ENCODE assay signal across 14 mouse cellular contexts in the genomic region with DNA sequence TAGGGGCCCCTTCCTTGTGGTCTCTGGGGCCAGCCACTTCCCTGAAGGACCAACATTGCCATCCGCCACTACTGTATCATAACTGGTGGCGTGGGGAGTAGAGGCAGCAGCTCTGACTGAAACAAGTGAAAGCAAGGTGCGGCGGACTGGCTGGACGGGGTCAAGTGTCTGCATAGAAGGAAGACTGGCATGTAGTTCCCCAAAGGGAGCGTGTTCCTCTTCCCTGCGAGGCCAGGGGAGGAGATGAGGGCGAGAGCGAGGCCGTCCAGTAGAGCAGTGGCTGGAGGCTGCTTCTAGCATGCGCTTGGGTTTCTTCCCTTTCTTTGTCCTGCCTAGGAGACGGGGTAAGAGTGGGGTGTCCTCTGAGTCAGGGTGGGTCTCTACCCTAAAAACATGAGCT.
"Had no signal": no experiment of that assay in that cellular context is flagged by ENCODE, and none has a peak within 500 bp of the region (broad histone marks: within the 10 kb centered on the region; RNA-seq: fewer than 3 reads in every experiment).

No protein-coding gene starts in this region.

- H3K4me2 ChIP-seq: limb, embryonic 13.5 days; liver, embryonic 15.5 days; lung, embryonic 14.5 days; midbrain, embryonic 11.5 days; neural tube, embryonic 15.5 days; stomach, embryonic 15.5 days had no signal

- H3K36me3 ChIP-seq: liver, embryonic 15.5 days; stomach, embryonic 15.5 days had no signal

- H3K27ac ChIP-seq: limb, embryonic 13.5 days; liver, embryonic 15.5 days; neural tube, embryonic 15.5 days; stomach, embryonic 15.5 days had no signal

- H3K4me1 ChIP-seq: stomach, embryonic 15.5 days had no signal

- H3K9me3 ChIP-seq: limb, embryonic 13.5 days; liver, embryonic 15.5 days; neural tube, embryonic 15.5 days; stomach, embryonic 15.5 days had no signal

- DNase-seq: kidney, adult 18-20 months; kidney, postnatal 10 days; kidney, postnatal 4 days; left cerebral cortex, postnatal 4 days; lung, embryonic 14.5 days; lung, postnatal 14 days; thymus, adult 2 months; thymus, postnatal 36 days had no signal

- H3K27me3 ChIP-seq: limb, embryonic 13.5 days; liver, embryonic 15.5 days; neural tube, embryonic 15.5 days; stomach, embryonic 15.5 days had no signal

- ATAC-seq: midbrain, embryonic 16.5 days had no signal

- H3K9ac ChIP-seq: limb, embryonic 13.5 days; liver, embryonic 15.5 days; lung, embryonic 14.5 days; neural tube, embryonic 15.5 days; stomach, embryonic 15.5 days had no signal

- H3K4me3 ChIP-seq: limb, embryonic 13.5 days; liver, embryonic 15.5 days; neural tube, embryonic 15.5 days; stomach, embryonic 15.5 days had no signal
